Mouse (Mus musculus) 3T3-L1 (cell line): ENCODE data around the gene Cyp11a1.
A peak's percentile ranks its signal among the peaks of the same experiment; 100 is the strongest.

Experiments used
- DNase-seq: peaks from one replicate; pipeline ENCODE4 v3.0.0-alpha.2; 2015; ENCODE audit warnings: low read depth, low spot score

The Cyp11a1 gene

GRCm38 (mm10) chr9:58042391-58042790, 36.2 kb downstream of the Cyp11a1 start:
- no peak for DNase-seq

GRCm38 (mm10) chr9:58043496-58044017, 37.3 kb downstream of the Cyp11a1 start:
- DNase-seq = no peak

DNA sequence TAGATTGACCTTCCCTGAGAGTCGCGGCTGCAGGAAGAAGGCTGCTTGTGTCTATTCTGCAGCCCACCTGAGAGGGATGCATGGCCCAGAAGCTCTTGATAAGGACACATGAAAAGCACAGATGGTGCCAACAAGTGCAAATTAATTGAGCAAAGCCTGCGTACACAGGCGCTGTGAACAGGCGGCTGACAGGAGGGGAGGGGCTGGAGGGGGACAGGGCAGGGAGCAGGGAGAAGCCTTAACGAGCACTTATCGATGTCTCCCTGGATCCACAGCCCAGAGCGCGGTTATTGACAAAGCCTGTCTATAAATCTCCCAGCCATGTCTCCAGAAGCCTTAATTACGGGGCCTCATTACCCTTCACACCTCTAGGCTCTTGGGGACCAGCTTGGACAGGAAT, 38.6 kb downstream of the Cyp11a1 start:
- DNase-seq = no peak

GRCm38 (mm10) chr9:58045646-58046045, 39.4 kb downstream of the Cyp11a1 start:
- DNase-seq = no peak

DNA sequence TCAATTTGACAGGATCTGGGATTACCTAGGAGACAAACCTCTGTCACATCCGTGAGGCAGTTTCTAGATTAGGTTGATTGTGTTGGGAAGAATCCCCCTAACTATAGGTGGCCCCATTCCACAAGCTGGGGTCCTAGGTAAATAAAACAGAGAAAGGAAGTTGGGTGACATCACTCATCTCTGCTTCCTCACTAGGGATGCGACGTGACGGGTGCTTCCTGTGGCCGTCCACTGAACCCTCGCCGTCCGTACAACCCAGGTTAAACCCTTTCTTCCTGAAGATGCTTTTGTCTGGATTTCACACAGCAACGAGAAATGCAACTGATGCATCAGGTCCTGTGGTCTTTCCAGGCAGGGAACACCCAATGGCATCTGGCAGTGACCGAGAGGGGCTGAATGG, 40.9 kb downstream of the Cyp11a1 start:
- DNase-seq = no peak

DNA sequence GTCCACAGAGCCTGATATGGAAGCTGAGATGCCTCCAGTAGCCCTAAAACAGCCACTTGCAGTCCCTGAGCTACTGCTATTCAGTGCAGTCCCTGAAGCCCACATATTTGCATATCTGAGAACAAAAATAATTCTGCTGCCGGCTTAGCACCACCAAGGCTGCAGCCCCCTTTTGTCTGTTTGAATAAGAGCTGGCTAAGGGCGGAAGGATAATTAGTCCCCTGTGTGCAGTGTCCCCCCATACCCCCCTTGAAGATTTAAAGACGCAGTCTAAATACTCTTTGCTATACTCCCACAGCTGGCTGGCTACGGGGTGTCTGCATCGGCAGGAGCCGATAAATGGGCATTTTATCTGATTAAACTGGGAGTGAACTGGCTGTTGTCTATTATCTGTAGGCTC, 42.4 kb downstream of the Cyp11a1 start:
- no peak for DNase-seq

GRCm38 (mm10) chr9:58049186-58049585, 43.0 kb downstream of the Cyp11a1 start:
- no peak for DNase-seq

GRCm38 (mm10) chr9:58049861-58050260, 43.6 kb downstream of the Cyp11a1 start:
- peak; percentile 53 for DNase-seq

GRCm38 (mm10) chr9:58051937-58052336, 45.7 kb downstream of the Cyp11a1 start:
- DNase-seq = peak; percentile 29

GRCm38 (mm10) chr9:58053102-58053501, 46.9 kb downstream of the Cyp11a1 start:
- DNase-seq = peak; percentile 49

DNA sequence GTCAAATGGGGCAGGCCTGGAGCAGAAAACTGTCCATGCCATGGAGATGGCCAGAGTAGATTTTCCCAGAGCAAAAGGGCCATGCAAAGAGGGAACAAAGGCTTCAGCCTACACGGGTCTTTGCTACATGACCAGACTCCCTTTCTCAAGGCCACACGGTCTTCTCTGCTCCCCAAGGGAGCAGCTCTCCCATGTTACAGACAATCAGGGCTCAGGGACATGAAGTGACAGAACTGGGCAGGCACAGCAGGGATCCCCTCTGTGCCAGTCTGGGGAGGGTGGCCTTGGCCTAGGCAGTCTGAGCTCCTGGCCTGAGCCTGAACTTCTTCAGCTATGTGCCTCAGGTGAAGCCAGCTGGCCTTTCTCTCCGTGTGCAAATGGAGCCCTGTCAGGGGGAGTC, 47.3 kb downstream of the Cyp11a1 start:
- no peak for DNase-seq

DNA sequence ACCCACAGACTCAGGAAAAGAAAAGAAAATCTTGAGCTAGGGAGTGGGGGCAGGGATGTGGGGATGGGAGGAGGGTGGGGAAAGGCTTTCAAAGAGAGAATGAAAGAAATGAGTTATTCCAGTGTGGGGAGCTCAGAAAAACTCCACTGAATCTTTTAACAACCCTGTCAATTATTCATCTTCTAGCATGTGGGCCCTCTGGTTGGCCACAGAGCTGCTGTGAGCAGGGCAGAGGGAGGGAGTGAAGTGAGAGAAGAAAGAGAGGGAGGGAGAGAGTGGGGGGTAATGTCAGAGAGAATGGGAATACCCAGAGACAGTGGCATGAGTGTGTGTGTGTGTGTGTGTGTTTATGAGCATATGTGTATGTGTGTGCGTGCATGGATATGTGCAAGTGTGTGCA, 47.8 kb downstream of the Cyp11a1 start:
- no peak for DNase-seq

DNA sequence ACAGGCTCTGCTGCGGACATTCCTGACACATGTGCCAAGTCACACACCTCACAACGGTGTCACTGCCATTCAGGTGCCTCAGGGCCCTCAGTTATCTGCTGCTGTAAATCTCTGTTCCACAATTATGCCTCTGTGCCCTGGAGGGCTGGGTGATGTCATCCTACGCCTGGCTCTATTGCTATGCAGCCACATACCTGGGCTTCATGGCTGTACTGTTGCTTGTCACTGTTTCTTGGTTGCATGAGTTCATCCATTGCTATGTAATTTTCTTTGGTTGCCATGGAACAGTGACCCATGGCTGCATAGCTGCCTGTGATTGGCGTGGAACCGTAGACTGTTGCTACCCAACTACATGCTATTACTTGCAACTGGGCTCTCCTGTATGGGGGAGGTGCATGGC, 49.5 kb downstream of the Cyp11a1 start:
- DNase-seq = no peak

DNA sequence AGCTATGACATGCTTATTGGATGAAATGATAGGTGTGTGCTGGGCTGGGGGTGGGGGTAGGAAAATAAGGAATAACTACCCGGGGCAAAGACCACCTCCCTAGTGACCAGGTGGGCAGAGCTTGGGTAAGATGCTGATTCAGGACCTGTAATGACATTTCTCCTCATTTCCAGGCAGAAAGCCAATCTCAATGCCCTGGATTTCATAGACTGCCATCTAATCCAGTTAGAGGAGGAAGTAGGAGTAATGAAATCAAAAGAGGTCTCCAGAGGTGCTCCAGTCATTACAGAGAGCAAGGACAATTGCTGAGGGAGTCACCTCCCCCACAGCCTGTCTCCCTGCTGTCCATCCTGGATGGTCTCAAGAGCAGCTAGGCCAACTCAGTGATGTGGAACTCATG, 53.7 kb downstream of the Cyp11a1 start:
- no peak for DNase-seq

DNA sequence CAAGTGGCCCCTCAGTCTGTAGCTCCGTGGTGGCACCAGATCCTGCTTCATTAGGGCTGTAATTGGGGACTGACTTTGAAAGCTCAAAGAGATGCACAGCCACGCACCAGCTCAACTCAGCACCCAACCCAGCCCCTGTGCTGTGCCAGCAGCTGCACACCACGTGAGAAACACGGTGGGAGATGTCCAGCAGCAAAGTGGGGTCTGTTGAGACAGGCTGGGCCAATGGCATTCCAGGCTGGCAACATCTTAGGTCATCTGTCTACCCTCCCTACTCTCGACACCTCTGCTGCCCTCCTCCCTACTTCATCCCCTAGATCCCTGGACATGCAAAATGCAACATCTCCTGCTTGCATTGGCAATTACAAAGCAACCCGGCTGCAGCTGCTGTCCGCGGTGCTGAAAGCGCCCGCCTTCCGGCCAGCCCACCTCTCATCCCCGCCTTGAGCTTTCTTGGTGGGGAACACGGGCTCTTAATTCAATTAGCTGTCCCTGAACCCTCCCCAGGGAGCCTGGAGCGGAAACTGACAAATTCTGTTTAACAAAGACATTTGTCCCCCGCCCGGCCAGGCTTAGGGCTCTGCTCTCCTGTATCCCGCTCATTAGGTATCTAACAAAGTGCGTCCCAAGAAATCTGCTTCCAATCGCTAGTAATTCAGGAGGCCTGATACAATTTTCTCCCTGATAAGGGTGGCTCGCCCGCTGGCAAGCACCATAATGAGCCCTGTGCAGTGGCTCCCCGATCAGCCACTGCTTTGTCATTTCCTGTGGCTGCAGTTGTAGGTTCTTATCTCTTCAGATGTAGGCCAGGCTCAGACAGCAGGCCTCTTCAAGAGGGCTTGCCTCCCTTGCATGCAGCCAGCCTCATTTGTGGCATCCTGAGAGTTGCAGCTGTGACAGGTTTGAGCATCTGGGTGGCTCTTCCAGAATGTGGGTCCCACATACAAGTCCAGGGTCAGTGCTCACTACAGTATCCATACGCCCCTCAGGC, 54.8 kb downstream of the Cyp11a1 start:
- DNase-seq = peak; percentile 40

GRCm38 (mm10) chr9:58063531-58063930, 57.3 kb downstream of the Cyp11a1 start, which contains the start of gene Stra6:
TSS of gene Stra6 (plus strand) at chr9:58063788.
- DNase-seq = no peak

DNA sequence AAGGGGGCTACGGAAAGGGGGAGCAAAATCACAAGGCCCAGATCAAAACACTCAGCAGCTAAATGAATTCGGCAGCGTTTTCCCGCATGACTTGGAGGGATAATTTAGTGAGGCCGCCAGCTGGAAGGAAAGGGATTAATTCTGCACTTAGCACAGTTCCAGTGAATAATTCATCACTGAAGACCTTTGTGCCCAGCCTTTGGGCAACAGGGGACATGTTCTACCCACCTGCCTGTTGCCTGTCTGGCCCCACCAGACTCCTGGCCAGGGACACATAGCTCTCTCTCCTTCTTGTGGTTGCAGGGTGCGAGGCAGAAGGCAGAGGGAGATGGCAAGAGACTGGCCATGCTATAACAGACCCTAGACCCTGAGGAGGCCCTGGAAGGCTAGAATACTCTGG, 59.3 kb downstream of the Cyp11a1 start:
- no peak for DNase-seq

DNA sequence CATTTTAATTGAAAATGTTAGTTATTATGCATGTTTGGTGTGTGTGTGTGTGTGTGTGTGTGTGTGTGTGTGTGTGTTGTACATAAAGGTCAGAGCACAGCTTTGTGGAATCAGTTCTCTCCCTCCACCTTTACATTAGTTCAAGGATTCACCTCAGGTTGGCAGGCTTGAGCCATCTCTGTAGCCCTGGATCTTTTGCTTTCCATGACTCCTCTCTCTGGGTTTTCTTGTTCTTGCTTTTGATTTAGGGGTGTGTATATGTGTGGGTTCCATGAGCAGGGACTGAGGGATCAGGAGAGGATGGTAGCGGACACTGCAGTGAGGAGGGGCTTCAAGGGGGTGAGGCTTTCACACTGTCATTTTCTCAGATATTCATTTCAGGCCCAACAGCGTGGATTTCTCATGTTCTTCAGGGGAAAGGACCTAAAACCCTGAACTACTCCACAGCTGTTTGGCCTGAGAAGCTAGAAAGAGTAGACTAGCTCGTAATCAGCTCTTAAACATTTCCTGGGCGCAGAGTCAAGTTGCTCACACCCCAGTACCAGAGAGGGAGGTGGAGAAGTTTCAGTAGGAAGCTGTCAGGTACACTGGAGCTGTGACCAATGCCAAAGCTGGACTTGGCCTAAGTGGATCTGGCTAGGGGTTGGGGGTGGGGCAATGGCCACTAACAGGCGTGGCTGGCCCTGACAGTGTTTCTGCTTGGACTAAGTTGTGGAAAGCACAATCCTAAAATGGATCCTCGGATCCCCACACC, 59.9 kb downstream of the Cyp11a1 start:
- peak; percentile 13 for DNase-seq

- no peak for DNase-seq
Measured at GRCm38 (mm10) chr9:58066731-58067095, 60.5 kb downstream of the Cyp11a1 start.

- DNase-seq = no peak
Measured at GRCm38 (mm10) chr9:58067546-58067945, 61.3 kb downstream of the Cyp11a1 start.

GRCm38 (mm10) chr9:58074561-58074960, 68.3 kb downstream of the Cyp11a1 start:
- DNase-seq = no peak
